In genomic region chr14:26165266-26165665, GRCm38 (mm10) we compare ENCODE assay signal across 17 mouse cellular contexts. TPM values are rescaled to one million over a fixed set of nuclear protein-coding genes. Genes with fewer than 3 reads are reported as not detected.
"Had no signal": no experiment of that assay in that cellular context is flagged by ENCODE, and none has a peak within 500 bp of the region (broad histone marks: within the 10 kb centered on the region; RNA-seq: fewer than 3 reads in every experiment).

No protein-coding gene starts in this region.

RNA-seq across cellular contexts. Expression of gene Plac9b, which starts 17.0 kb away (rescaled TPM):
- total RNA-seq: liver, adult 2 months; monocyte, adult 5-6 weeks had no signal
- polyA plus RNA-seq: macrophage had no signal

RNA-seq across cellular contexts. Expression of gene Duxbl2, which starts 47.1 kb away (rescaled TPM):
- total RNA-seq: liver, adult 2 months; monocyte, adult 5-6 weeks had no signal
- polyA plus RNA-seq: limb, embryonic 10.5 days; limb, embryonic 11.5 days; limb, embryonic 12.5 days; limb, embryonic 15.5 days; liver, adult 2 months; liver, embryonic 11.5 days; liver, embryonic 12.5 days; liver, embryonic 16.5 days; liver, postnatal 0 days; lung, embryonic 14.5 days; lung, embryonic 16.5 days; macrophage; midbrain, embryonic 10.5 days; midbrain, embryonic 13.5 days; midbrain, postnatal 0 days; neural tube, embryonic 13.5 days had no signal
